14 mouse cellular contexts compared by ENCODE assay signal in genomic region chr16:20438673-20439415, GRCm38 (mm10).
"Had no signal": no experiment of that assay in that cellular context is flagged by ENCODE, and none has a peak within 500 bp of the region (broad histone marks: within the 10 kb centered on the region; RNA-seq: fewer than 3 reads in every experiment).

No protein-coding gene starts in this region.

- H3K36me3 ChIP-seq: kidney, embryonic 15.5 days; limb, embryonic 13.5 days; midbrain, embryonic 10.5 days; midbrain, embryonic 15.5 days; neural tube, embryonic 12.5 days had no signal

- H3K4me1 ChIP-seq: kidney, embryonic 15.5 days; limb, embryonic 13.5 days; midbrain, embryonic 10.5 days; midbrain, embryonic 15.5 days; neural tube, embryonic 12.5 days had no signal

- H3K4me2 ChIP-seq: kidney, embryonic 15.5 days; limb, embryonic 13.5 days; midbrain, embryonic 15.5 days; neural tube, embryonic 12.5 days had no signal

- H3K9ac ChIP-seq: kidney, embryonic 15.5 days; limb, embryonic 13.5 days; liver, embryonic 14.5 days; midbrain, embryonic 15.5 days; neural tube, embryonic 12.5 days had no signal

- ATAC-seq: midbrain, embryonic 15.5 days had no signal

- H3K4me3 ChIP-seq: kidney, embryonic 15.5 days; limb, embryonic 13.5 days; midbrain, embryonic 10.5 days; midbrain, embryonic 15.5 days; neural tube, embryonic 12.5 days had no signal

- H3K27ac ChIP-seq: kidney, embryonic 15.5 days; limb, embryonic 13.5 days; liver, embryonic 14.5 days; midbrain, embryonic 10.5 days; midbrain, embryonic 15.5 days; neural tube, embryonic 12.5 days had no signal

- DNase-seq: kidney, postnatal 14 days; left cerebral cortex, postnatal 4 days; lung, adult 18-20 months; lung, postnatal 36 days; retina, postnatal 1 day; right cerebral cortex, postnatal 4 days; spleen, adult 18-20 months; thymus, postnatal 36 days had no signal

- H3K9me3 ChIP-seq: kidney, embryonic 15.5 days; limb, embryonic 13.5 days; midbrain, embryonic 15.5 days; neural tube, embryonic 12.5 days had no signal

- H3K27me3 ChIP-seq: kidney, embryonic 15.5 days; limb, embryonic 13.5 days; midbrain, embryonic 15.5 days; neural tube, embryonic 12.5 days had no signal
